Mouse (Mus musculus): ENCODE data around the gene Stxbp1. TPM values are rescaled to one million over a fixed set of nuclear protein-coding genes. Genes with fewer than 3 reads are reported as not detected.
A peak's percentile ranks its signal among the peaks of the same experiment; 100 is the strongest.

Gene Stxbp1
- 16.5 and 19.3 TPM in 2 replicates for polyA plus RNA-seq (2015; fragmentation: Nextera tagmentation; extraction: Ambion mirVana)

GRCm38 (mm10) chr2:32846805-32847467 lies at the start of gene Stxbp1:
Stxbp1 (minus strand) TSS chr2:32847245.
- Histone ChIP-seq H3K4me3 (replicated peaks) (peak within 1 kb of the TSS; percentile 80), H3K27ac (peak within 1 kb of the TSS; percentile 83), H3K9me3 (replicated peaks) (no peaks in the 10 kb centered on the region), H3K36me3 (no peaks in the 10 kb centered on the region), H3K4me2 (peak within 1 kb of the TSS; percentile 93), H3K9ac (peak within 1 kb of the TSS; percentile 62), H3K4me1 (peaks cover 10% of the 10 kb centered on the region; the same call in 1 of the 2 replicates), H3K27me3 (peaks cover 12% of the 10 kb centered on the region)
- peak; percentile 95 for ATAC-seq (replicated peaks; ENCODE audit: low FRiP score)
- WGBS: under 1% methylated on average over 62 of the region's 78 CpGs

- H3K27ac ChIP-seq: peak overlapping the region; percentile 94
- H3K4me1 ChIP-seq: peaks cover 63% of the 10 kb centered on the region
- H3K4me2 ChIP-seq: no peak overlapping the region
- H3K27me3 ChIP-seq: no peaks in the 10 kb centered on the region
- no peak overlapping the region for H3K4me3 ChIP-seq (replicated peaks)
- no peak overlapping the region for H3K9ac ChIP-seq
- no peak for ATAC-seq (replicated peaks; ENCODE audit: low FRiP score)
- peaks cover 9% of the 10 kb centered on the region; the same call in 1 of the 2 replicates for H3K36me3 ChIP-seq
- 59% methylated on average over 10 of the region's 10 CpGs for WGBS
- H3K9me3 ChIP-seq (replicated peaks): no peaks in the 10 kb centered on the region
Observed at GRCm38 (mm10) chr2:32896507-32897147, 49.6 kb upstream of the Stxbp1 start.

GRCm38 (mm10) chr2:32895606-32896106 lies 48.6 kb upstream of the Stxbp1 start:
- 40% methylated on average over 8 of the region's 8 CpGs for WGBS
- peak; percentile 61 for ATAC-seq (replicated peaks; ENCODE audit: low FRiP score)
- Histone ChIP-seq H3K4me2 (0 out of 2 replicates have a peak overlapping the region, but pooled peaks have one; percentile 19), H3K9ac (no peak overlapping the region), H3K4me3 (replicated peaks) (no peak overlapping the region), H3K36me3 (peaks cover 9% of the 10 kb centered on the region; the same call in 1 of the 2 replicates), H3K27ac (peak overlapping the region; percentile 94), H3K4me1 (peaks cover 73% of the 10 kb centered on the region), H3K9me3 (replicated peaks) (no peaks in the 10 kb centered on the region), H3K27me3 (no peaks in the 10 kb centered on the region)

- WGBS: 52% methylated on average over 2 of the region's 2 CpGs
- no peak overlapping the region for H3K9ac ChIP-seq
Observed at GRCm38 (mm10) chr2:32894097-32894496, 47.1 kb upstream of the Stxbp1 start.

GRCm38 (mm10) chr2:32892490-32892889 lies 45.4 kb upstream of the Stxbp1 start:
- Histone ChIP-seq H3K4me3 (replicated peaks) (no peak overlapping the region), H3K4me2 (no peak overlapping the region), H3K27me3 (no peaks in the 10 kb centered on the region), H3K4me1 (peaks cover 70% of the 10 kb centered on the region), H3K36me3 (peaks cover 6% of the 10 kb centered on the region; the same call in 1 of the 2 replicates), H3K27ac (no peak overlapping the region), H3K9me3 (replicated peaks) (no peaks in the 10 kb centered on the region), H3K9ac (no peak overlapping the region)
- no peak for ATAC-seq (replicated peaks; ENCODE audit: low FRiP score)
- 80% methylated on average over 14 of the region's 14 CpGs for WGBS

More at GRCm38 (mm10) chr2:32894097-32894496, 47.1 kb upstream of the Stxbp1 start:
- 0 out of 2 replicates have a peak overlapping the region, but pooled peaks have one; percentile 29 for H3K27ac ChIP-seq
- ATAC-seq (replicated peaks; ENCODE audit: low FRiP score): no peak
- H3K4me3 ChIP-seq (replicated peaks): no peak overlapping the region
- H3K4me1 ChIP-seq: peaks cover 69% of the 10 kb centered on the region
- no peaks in the 10 kb centered on the region for H3K9me3 ChIP-seq (replicated peaks)
- no peaks in the 10 kb centered on the region for H3K27me3 ChIP-seq
- peaks cover 6% of the 10 kb centered on the region; the same call in 1 of the 2 replicates for H3K36me3 ChIP-seq
- no peak overlapping the region for H3K4me2 ChIP-seq

- Histone ChIP-seq H3K4me3 (replicated peaks) (no peak overlapping the region), H3K27ac (peak overlapping the region; percentile 5; the same call in 1 of the 2 replicates), H3K36me3 (peaks cover 6% of the 10 kb centered on the region; the same call in 1 of the 2 replicates), H3K9me3 (replicated peaks) (no peaks in the 10 kb centered on the region), H3K4me2 (no peak overlapping the region), H3K27me3 (no peaks in the 10 kb centered on the region), H3K4me1 (peaks cover 62% of the 10 kb centered on the region), H3K9ac (no peak overlapping the region)
- no peak for ATAC-seq (replicated peaks; ENCODE audit: low FRiP score)
- 59% methylated on average over 9 of the region's 9 CpGs for WGBS
Observed at GRCm38 (mm10) chr2:32891278-32891677, 44.2 kb upstream of the Stxbp1 start.

GRCm38 (mm10) chr2:32890280-32890679 lies 43.2 kb upstream of the Stxbp1 start:
- H3K27me3 ChIP-seq: no peaks in the 10 kb centered on the region
- no peak overlapping the region for H3K4me2 ChIP-seq
- no peak for ATAC-seq (replicated peaks; ENCODE audit: low FRiP score)
- peaks cover 6% of the 10 kb centered on the region; the same call in 1 of the 2 replicates for H3K36me3 ChIP-seq
- H3K4me1 ChIP-seq: peaks cover 55% of the 10 kb centered on the region
- H3K4me3 ChIP-seq (replicated peaks): no peak overlapping the region
- no peak overlapping the region for H3K27ac ChIP-seq
- 90% methylated on average over 3 of the region's 3 CpGs for WGBS
- no peaks in the 10 kb centered on the region for H3K9me3 ChIP-seq (replicated peaks)
- no peak overlapping the region for H3K9ac ChIP-seq

GRCm38 (mm10) chr2:32888551-32888950 lies 41.5 kb upstream of the Stxbp1 start:
- H3K9me3 ChIP-seq (replicated peaks): no peaks in the 10 kb centered on the region
- peaks cover 59% of the 10 kb centered on the region for H3K4me1 ChIP-seq
- no peak overlapping the region for H3K4me3 ChIP-seq (replicated peaks)
- peaks cover 3% of the 10 kb centered on the region; the same call in 1 of the 2 replicates for H3K36me3 ChIP-seq
- 23% methylated on average over 3 of the region's 3 CpGs for WGBS
- H3K27me3 ChIP-seq: no peaks in the 10 kb centered on the region
- no peak overlapping the region for H3K4me2 ChIP-seq
- no peak overlapping the region for H3K9ac ChIP-seq
- ATAC-seq (replicated peaks; ENCODE audit: low FRiP score): peak; percentile 37; the same call in 1 of the 2 replicates
- peak overlapping the region; percentile 84 for H3K27ac ChIP-seq

DNA sequence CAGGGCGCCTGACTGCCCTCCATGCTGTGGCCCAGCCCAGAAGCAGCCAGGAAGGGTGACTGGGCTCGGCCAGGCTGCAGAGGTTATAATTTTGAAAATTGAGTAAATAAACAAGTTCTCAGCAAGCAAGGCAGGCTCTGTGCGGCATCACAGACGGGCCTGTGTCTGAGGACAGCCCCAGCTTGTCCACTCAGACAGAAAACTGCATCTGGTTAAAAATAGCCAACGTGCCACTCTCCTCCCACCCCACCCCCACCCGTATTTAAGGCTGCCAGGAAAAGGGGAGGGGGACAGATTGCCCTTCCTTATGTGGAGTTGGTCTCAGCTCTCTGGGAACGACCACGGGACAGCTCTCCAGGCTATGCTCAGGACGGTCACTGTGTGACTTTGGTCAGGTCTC lies 41.0 kb upstream of the Stxbp1 start:
- no peak overlapping the region for H3K9ac ChIP-seq

DNA sequence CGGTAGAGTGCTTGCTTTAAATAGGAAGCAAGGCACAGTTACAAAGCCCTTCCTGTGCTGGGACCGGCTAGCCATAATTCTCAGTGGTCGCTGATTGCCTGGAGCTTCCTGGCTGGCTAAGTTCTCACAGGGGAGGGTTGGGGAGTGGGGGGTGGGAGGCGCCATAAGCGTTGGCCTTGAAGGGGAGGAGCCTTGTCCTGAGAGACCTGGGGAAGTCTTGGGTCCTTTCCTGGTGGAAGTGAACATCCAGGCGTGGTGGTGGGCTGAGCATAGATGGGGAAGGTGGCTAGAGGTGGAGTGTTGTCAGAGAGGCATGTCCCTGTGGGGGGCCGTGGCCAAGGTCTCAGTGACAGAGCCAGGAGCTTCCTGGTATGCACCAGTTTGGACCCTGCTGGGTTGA lies 37.7 kb upstream of the Stxbp1 start:
- WGBS: 11% methylated on average over 7 of the region's 7 CpGs

More for the DNA sequence above, 41.0 kb upstream of the Stxbp1 start:
- Histone ChIP-seq H3K36me3 (no peaks in the 10 kb centered on the region; the same call in 1 of the 2 replicates), H3K4me1 (peaks cover 63% of the 10 kb centered on the region), H3K4me3 (replicated peaks) (no peak overlapping the region), H3K4me2 (no peak overlapping the region), H3K9me3 (replicated peaks) (no peaks in the 10 kb centered on the region), H3K27me3 (no peaks in the 10 kb centered on the region), H3K27ac (peak overlapping the region; percentile 84)
- 12% methylated on average over 9 of the region's 9 CpGs for WGBS
- no peak for ATAC-seq (replicated peaks; ENCODE audit: low FRiP score)

DNA sequence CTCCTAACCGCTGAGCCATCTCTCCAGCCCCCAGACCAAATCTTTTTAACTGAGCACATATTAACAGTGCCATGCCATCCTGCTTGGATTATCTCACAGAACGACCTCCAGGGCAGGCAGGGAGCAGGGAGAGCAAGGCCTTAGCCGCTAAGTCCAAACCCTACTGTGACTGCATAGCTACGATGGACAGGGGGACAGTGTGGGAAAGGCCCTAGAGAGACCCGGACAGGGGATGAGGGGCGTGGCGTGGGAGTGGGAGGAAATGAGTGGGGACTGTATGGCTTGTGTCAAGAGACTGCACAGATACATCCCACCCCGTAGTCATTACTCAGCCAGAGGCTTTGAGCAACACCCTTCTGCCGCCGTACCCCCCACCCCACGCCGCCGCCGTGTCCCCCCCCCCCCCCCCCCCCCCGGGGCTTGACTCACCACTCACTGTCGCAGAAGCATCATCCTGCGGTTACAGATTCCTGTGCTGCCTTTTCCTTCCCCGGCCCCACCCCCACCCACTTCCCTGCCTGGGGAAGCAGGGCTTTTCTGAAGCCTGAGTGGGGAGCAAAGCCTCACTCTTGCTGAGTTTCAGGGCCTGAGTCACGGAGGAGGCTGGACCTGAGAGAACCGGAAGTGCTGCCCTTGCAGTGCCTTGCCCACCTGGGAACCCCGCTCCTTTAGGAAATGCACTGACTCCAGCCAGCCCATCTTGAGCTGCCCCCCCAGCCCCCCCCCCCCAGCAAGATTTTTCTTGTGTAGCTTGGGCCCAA lies 35.4 kb upstream of the Stxbp1 start:
- Histone ChIP-seq H3K4me3 (replicated peaks) (no peak overlapping the region), H3K27me3 (no peaks in the 10 kb centered on the region), H3K36me3 (no peaks in the 10 kb centered on the region), H3K4me1 (peaks cover 83% of the 10 kb centered on the region), H3K4me2 (peak overlapping the region; percentile 39), H3K27ac (peak overlapping the region; percentile 87), H3K9me3 (replicated peaks) (no peaks in the 10 kb centered on the region), H3K9ac (0 out of 2 replicates have a peak overlapping the region, but pooled peaks have one; percentile 14)
- 30% methylated on average over 14 of the region's 21 CpGs for WGBS
- ATAC-seq (replicated peaks; ENCODE audit: low FRiP score): 0 out of 2 replicates have a peak, but pooled peaks have one; percentile 10

More for the DNA sequence above, 37.7 kb upstream of the Stxbp1 start:
- no peak overlapping the region for H3K9ac ChIP-seq
- peaks cover 83% of the 10 kb centered on the region for H3K4me1 ChIP-seq
- H3K4me3 ChIP-seq (replicated peaks): no peak overlapping the region
- no peaks in the 10 kb centered on the region; the same call in 1 of the 2 replicates for H3K36me3 ChIP-seq
- no peaks in the 10 kb centered on the region for H3K9me3 ChIP-seq (replicated peaks)
- peak; percentile 27; the same call in 1 of the 2 replicates for ATAC-seq (replicated peaks; ENCODE audit: low FRiP score)
- H3K4me2 ChIP-seq: peak overlapping the region; percentile 36; the same call in 1 of the 2 replicates
- peak overlapping the region; percentile 87 for H3K27ac ChIP-seq
- H3K27me3 ChIP-seq: no peaks in the 10 kb centered on the region
